Mouse (Mus musculus): ENCODE results near the gene Nenf. TPM values are rescaled to one million over a fixed set of nuclear protein-coding genes. Genes with fewer than 3 reads are reported as not detected.

The Nenf gene
- polyA plus RNA-seq (2014; fragmentation: Nextera tagmentation; extraction: Ambion mirVana) = 126 and 128 TPM in 2 replicates

DNA sequence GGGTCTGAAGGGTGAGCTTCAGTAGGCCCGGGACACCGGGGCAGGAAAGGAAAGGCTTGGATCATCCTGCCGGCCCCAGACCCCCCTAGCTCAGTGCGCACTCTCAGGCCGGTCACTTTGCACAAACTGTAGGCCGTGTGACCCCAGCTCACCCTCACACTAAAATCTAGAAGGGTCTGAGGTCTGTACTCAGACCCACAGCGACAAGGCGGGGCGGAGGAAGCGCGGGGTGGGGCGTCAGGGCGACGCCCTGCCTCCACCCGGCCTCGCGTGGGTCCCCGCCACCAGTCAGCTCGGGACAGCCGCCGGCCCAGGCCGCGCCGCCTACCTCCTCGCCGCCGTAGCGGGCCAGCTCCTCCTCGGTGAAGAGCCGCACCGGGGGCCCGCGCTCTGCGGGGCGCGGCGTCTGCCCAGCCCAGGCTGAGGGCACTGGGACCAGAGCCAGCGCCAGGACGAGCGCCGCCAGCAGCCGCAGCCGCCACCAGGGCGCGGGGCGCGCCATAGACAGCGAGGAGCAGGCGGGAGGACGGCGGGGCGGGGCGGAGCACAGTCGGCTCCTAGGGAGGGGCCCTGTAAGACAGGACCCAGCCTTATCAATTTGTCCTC, at the start of gene Nenf:
TSS of gene Nenf (minus strand) at position 604 of the 606 bp plus-strand sequence.
- DNase-seq (ENCODE audit: low spot score) (peak; percentile 85), ATAC-seq (replicated peaks; ENCODE audit: low FRiP score, low TSS enrichment, low read depth) (peak; percentile 88)
- H3K27me3 ChIP-seq (replicated peaks; ENCODE audit: control insufficient read depth, insufficient read depth, low read length) = no peaks in the 10 kb centered on the region
- peak within 1 kb of the TSS; percentile 73 for H3K27ac ChIP-seq (ENCODE audit: low read depth)
- H3K36me3 ChIP-seq (ENCODE audit: control insufficient read depth, insufficient read depth, low read length) = no peaks in the 10 kb centered on the region
- H3K4me1 ChIP-seq (replicated peaks; ENCODE audit: control insufficient read depth, insufficient read depth, low read length) = peaks cover 3% of the 10 kb centered on the region; the same call in 1 of the 2 replicates
- H3K4me2 ChIP-seq (ENCODE audit: low read length) = peak within 1 kb of the TSS; percentile 70
- under 1% methylated on average over 53 of the region's 54 CpGs for WGBS
- no peaks in the 10 kb centered on the region for H3K9me3 ChIP-seq (ENCODE audit: control insufficient read depth, low read length)
- H3K9ac ChIP-seq (ENCODE audit: low read length) = peak within 1 kb of the TSS; percentile 82
- H3K4me3 ChIP-seq (ENCODE audit: low read depth, low read length) = peak within 1 kb of the TSS; percentile 61

- H3K9me3 ChIP-seq (ENCODE audit: control insufficient read depth, low read length) = no peaks in the 10 kb centered on the region
- no peak for DNase-seq (ENCODE audit: low spot score)
- H3K4me1 ChIP-seq (replicated peaks; ENCODE audit: control insufficient read depth, insufficient read depth, low read length) = no peaks in the 10 kb centered on the region
- 66% methylated on average over 4 of the region's 4 CpGs for WGBS
- peaks cover 30% of the 10 kb centered on the region for H3K36me3 ChIP-seq (ENCODE audit: control insufficient read depth, insufficient read depth, low read length)
- H3K27me3 ChIP-seq (replicated peaks; ENCODE audit: control insufficient read depth, insufficient read depth, low read length) = no peaks in the 10 kb centered on the region
- ATAC-seq (replicated peaks; ENCODE audit: low FRiP score, low TSS enrichment, low read depth) = no peak
- no peak overlapping the region for H3K4me2 ChIP-seq (ENCODE audit: low read length)
- no peak overlapping the region for H3K27ac ChIP-seq (ENCODE audit: low read depth)
- H3K4me3 ChIP-seq (ENCODE audit: low read depth, low read length) = no peak overlapping the region
- no peak overlapping the region for H3K9ac ChIP-seq (ENCODE audit: low read length)
These were observed 46.5 kb upstream of the Nenf start for GRCm38 (mm10) chr1:191364477-191364876.

GRCm38 (mm10) chr1:191362412-191362811, 44.4 kb upstream of the Nenf start:
- Histone ChIP-seq H3K4me1 (replicated peaks; ENCODE audit: control insufficient read depth, insufficient read depth, low read length) (no peaks in the 10 kb centered on the region), H3K4me2 (ENCODE audit: low read length) (no peak overlapping the region), H3K9me3 (ENCODE audit: control insufficient read depth, low read length) (no peaks in the 10 kb centered on the region), H3K9ac (ENCODE audit: low read length) (no peak overlapping the region), H3K27ac (ENCODE audit: low read depth) (no peak overlapping the region), H3K27me3 (replicated peaks; ENCODE audit: control insufficient read depth, insufficient read depth, low read length) (no peaks in the 10 kb centered on the region), H3K36me3 (ENCODE audit: control insufficient read depth, insufficient read depth, low read length) (peaks cover 40% of the 10 kb centered on the region), H3K4me3 (ENCODE audit: low read depth, low read length) (no peak overlapping the region)
- no peak for DNase-seq (ENCODE audit: low spot score)
- 86% methylated on average over 6 of the region's 6 CpGs for WGBS
- no peak for ATAC-seq (replicated peaks; ENCODE audit: low FRiP score, low TSS enrichment, low read depth)

DNA sequence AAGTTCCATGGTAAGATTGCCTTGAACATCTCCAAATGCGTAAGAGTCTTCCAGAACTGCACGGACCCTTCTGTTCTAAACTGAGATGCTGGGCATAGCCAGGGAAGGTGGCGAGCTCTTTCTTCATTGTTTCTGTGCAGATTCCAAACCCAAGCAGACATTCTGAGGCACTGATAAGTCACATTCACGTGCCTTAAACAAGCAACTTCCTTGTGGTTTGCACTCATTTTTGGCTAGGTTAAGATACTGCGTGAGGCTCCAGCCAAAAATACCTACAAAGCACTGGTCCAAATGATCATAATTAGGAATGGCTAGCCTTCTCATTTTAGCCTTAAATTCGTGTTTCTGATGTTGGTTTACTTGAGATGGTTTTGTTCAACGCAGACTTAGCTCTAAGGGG, 41.5 kb upstream of the Nenf start:
- Histone ChIP-seq H3K9me3 (ENCODE audit: control insufficient read depth, low read length) (no peaks in the 10 kb centered on the region), H3K9ac (ENCODE audit: low read length) (no peak overlapping the region), H3K36me3 (ENCODE audit: control insufficient read depth, insufficient read depth, low read length) (peaks cover 62% of the 10 kb centered on the region), H3K27me3 (replicated peaks; ENCODE audit: control insufficient read depth, insufficient read depth, low read length) (no peaks in the 10 kb centered on the region), H3K4me3 (ENCODE audit: low read depth, low read length) (no peak overlapping the region), H3K4me1 (replicated peaks; ENCODE audit: control insufficient read depth, insufficient read depth, low read length) (no peaks in the 10 kb centered on the region), H3K4me2 (ENCODE audit: low read length) (no peak overlapping the region), H3K27ac (ENCODE audit: low read depth) (no peak overlapping the region)
- DNase-seq (ENCODE audit: low spot score) (no peak), ATAC-seq (replicated peaks; ENCODE audit: low FRiP score, low TSS enrichment, low read depth) (no peak)
- WGBS = 89% methylated on average over 7 of the region's 7 CpGs

- DNase-seq (ENCODE audit: low spot score) (no peak), ATAC-seq (replicated peaks; ENCODE audit: low FRiP score, low TSS enrichment, low read depth) (no peak)
- Histone ChIP-seq H3K4me3 (ENCODE audit: low read depth, low read length) (no peak overlapping the region), H3K9ac (ENCODE audit: low read length) (no peak overlapping the region), H3K4me1 (replicated peaks; ENCODE audit: control insufficient read depth, insufficient read depth, low read length) (no peaks in the 10 kb centered on the region), H3K27me3 (replicated peaks; ENCODE audit: control insufficient read depth, insufficient read depth, low read length) (no peaks in the 10 kb centered on the region), H3K9me3 (ENCODE audit: control insufficient read depth, low read length) (no peaks in the 10 kb centered on the region), H3K4me2 (ENCODE audit: low read length) (no peak overlapping the region), H3K36me3 (ENCODE audit: control insufficient read depth, insufficient read depth, low read length) (peaks cover 69% of the 10 kb centered on the region), H3K27ac (ENCODE audit: low read depth) (no peak overlapping the region)
- WGBS = 89% methylated on average over 1 of the region's 1 CpGs
These were observed 38.9 kb upstream of the Nenf start for GRCm38 (mm10) chr1:191356936-191357335.

- Histone ChIP-seq H3K4me3 (ENCODE audit: low read depth, low read length) (no peak overlapping the region), H3K9ac (ENCODE audit: low read length) (no peak overlapping the region), H3K27me3 (replicated peaks; ENCODE audit: control insufficient read depth, insufficient read depth, low read length) (no peaks in the 10 kb centered on the region), H3K4me2 (ENCODE audit: low read length) (no peak overlapping the region), H3K36me3 (ENCODE audit: control insufficient read depth, insufficient read depth, low read length) (peaks cover 78% of the 10 kb centered on the region), H3K9me3 (ENCODE audit: control insufficient read depth, low read length) (no peaks in the 10 kb centered on the region), H3K4me1 (replicated peaks; ENCODE audit: control insufficient read depth, insufficient read depth, low read length) (0 out of 2 replicates have a peak, but pooled peaks cover 9% of the 10 kb centered on the region), H3K27ac (ENCODE audit: low read depth) (no peak overlapping the region)
- no peak for ATAC-seq (replicated peaks; ENCODE audit: low FRiP score, low TSS enrichment, low read depth)
- no peak for DNase-seq (ENCODE audit: low spot score)
- WGBS = 92% methylated on average over 4 of the region's 4 CpGs
These were observed 35.8 kb upstream of the Nenf start for GRCm38 (mm10) chr1:191353836-191354235.

GRCm38 (mm10) chr1:191352786-191353488, 34.9 kb upstream of the Nenf start:
- H3K4me2 ChIP-seq (ENCODE audit: low read length) = no peak overlapping the region
- 0 out of 2 replicates have a peak, but pooled peaks cover 9% of the 10 kb centered on the region for H3K4me1 ChIP-seq (replicated peaks; ENCODE audit: control insufficient read depth, insufficient read depth, low read length)
- no peak overlapping the region for H3K4me3 ChIP-seq (ENCODE audit: low read depth, low read length)
- WGBS = 63% methylated on average over 14 of the region's 14 CpGs
- H3K27me3 ChIP-seq (replicated peaks; ENCODE audit: control insufficient read depth, insufficient read depth, low read length) = no peaks in the 10 kb centered on the region
- no peak overlapping the region for H3K27ac ChIP-seq (ENCODE audit: low read depth)
- peak; percentile 81 for DNase-seq (ENCODE audit: low spot score)
- no peak for ATAC-seq (replicated peaks; ENCODE audit: low FRiP score, low TSS enrichment, low read depth)
- no peak overlapping the region for H3K9ac ChIP-seq (ENCODE audit: low read length)
- H3K36me3 ChIP-seq (ENCODE audit: control insufficient read depth, insufficient read depth, low read length) = peaks cover 69% of the 10 kb centered on the region
- H3K9me3 ChIP-seq (ENCODE audit: control insufficient read depth, low read length) = no peaks in the 10 kb centered on the region

- peaks cover 61% of the 10 kb centered on the region for H3K36me3 ChIP-seq (ENCODE audit: control insufficient read depth, insufficient read depth, low read length)
- DNase-seq (ENCODE audit: low spot score) (no peak), ATAC-seq (replicated peaks; ENCODE audit: low FRiP score, low TSS enrichment, low read depth) (no peak)
- no peak overlapping the region for H3K4me3 ChIP-seq (ENCODE audit: low read depth, low read length)
- no peak overlapping the region for H3K4me2 ChIP-seq (ENCODE audit: low read length)
- no peaks in the 10 kb centered on the region for H3K9me3 ChIP-seq (ENCODE audit: control insufficient read depth, low read length)
- WGBS = 90% methylated on average over 5 of the region's 5 CpGs
- no peaks in the 10 kb centered on the region for H3K27me3 ChIP-seq (replicated peaks; ENCODE audit: control insufficient read depth, insufficient read depth, low read length)
- 0 out of 2 replicates have a peak, but pooled peaks cover 9% of the 10 kb centered on the region for H3K4me1 ChIP-seq (replicated peaks; ENCODE audit: control insufficient read depth, insufficient read depth, low read length)
- no peak overlapping the region for H3K9ac ChIP-seq (ENCODE audit: low read length)
- H3K27ac ChIP-seq (ENCODE audit: low read depth) = no peak overlapping the region
These were observed 32.4 kb upstream of the Nenf start for GRCm38 (mm10) chr1:191350355-191350754.

Data from intestine, embryonic 14.5 days (tissue).